Mouse (Mus musculus) mouse trophoblast stem cell (cell line): ENCODE measurements around the gene Sirpa.

Experiments
- in situ Hi-C, 2 experiments: fragments of 300-500 bp; cut with MseI, MboI; formaldehyde crosslinking; loops; 2 replicates in 1 of 2; 3 replicates in 1 of 2; pipeline ENCODE4 v1.15.1; 2025

The Sirpa gene

DNA sequence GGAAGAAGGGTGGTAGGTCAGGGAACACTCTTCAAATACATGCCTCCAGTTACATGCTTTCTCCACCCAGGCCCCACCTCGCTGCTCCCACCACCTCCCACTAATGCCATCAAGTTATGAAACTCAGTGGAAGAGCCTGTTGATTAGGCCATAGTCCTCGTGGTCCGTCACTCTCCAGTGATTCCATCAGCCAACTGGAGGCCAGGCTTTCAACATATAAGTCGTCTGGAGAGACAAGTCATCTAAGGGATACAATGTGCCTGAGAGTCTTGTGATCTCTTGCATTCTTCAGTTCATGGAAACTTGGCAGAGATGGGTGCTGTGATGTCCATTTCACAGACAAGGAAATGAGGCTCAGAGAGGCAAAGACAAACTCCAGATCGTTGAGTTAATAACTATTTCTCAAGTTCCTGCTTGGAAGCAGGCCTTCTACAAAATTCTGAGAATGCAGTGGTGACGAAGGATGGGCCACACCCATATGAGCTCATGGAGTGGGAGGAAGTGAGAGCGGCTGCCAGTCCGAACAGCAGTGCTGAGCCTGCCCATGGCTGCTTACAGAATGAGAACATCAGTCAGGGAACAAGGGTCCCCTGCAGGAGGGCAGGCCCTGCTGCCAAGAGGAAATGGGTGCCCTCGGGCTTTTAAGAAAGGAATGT lies 40.6 kb downstream of the Sirpa start:
- in situ Hi-C loops: no loop called here

DNA sequence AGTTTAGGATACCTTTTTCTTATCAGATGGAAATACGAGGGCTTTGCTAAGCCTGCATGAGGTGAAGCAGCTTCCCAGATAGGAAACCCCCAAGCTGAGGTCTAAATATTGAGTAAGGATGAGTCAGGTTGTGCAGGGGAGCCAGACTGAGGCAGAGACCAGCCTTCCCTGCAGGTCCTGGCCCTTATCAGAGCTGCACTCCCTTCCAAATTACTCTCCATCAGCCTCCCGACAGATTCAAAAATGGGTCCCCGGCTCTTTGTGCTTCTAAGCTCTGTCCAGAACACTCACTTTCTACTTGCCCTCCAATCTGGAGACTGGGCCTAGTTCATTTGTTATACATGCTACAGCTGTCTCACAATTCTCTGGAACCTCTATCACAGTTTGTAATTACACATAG lies 41.3 kb downstream of the Sirpa start:
- in situ Hi-C loops: no loop called here

DNA sequence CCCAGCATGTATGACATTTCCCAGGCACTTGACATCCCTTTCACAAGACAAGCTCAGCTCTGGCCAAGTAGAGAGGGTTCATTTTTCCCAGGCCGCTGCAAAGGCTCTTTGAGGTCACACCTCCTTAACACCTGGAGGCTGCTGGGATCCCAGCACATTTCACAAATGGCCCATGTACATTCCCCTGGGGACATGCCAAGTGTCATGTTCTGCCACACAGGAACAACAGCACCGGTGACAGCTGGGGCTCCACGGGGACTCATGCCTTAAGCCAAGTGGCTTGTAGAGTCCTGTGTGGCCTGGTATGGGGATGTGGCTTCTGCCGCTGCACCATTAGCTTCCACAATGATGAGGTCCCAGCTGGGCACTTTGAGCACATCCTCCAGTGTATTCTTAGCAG lies 60.0 kb downstream of the Sirpa start:
- in situ Hi-C loops: no loop called here

DNA sequence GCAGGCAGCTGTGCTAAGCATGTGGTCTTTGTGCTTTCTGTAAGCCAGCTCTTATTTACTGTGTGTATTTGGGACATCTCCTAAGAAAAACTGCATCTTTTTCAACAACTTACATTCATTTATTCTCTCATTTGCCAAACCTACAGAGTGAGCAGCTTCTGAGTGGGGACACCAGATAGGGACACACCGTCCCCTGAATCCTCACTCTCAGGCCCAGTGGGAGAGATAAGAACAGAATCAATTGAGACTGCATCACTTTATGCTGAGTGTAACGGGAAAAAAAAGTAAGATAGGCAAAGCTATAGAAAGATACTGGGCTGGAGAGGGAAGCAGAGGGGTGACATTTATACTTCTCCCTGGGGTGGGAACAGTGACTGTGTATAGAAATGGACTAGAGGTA lies 61.0 kb downstream of the Sirpa start:
- in situ Hi-C loops: no loop called here

DNA sequence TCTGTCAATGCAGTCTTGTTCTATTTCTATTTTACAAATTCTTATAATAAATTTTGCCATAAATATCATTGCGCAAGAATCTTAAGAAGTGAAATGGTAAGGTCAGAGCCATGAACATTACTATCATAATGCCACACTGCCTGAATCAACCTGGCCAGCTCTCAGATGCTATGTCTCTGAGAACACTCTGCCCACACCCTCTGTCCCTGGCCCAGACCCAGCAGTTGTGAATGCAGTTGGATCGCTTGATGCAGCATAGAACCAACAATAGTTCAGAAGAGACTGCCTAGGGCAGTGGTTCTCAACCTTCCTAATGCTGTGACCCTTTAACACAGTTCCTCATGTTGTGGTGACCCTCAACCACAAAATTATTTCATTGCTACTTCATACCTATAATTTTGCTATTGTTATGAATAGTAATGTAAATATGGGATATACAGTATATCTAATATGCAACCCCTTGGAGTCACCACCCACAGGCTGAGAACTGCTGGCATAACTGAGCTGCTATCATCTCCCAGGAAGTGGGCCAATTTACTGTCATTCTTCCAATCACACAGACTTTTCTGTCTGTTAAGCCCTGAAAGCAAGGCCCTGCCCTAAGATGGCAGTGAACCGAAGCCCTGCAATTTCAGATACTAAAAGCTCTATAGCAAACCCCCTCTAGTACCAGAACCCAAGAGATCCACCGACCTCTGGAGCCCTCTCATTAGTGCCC lies 61.8 kb downstream of the Sirpa start:
- in situ Hi-C loops: no loop called here

DNA sequence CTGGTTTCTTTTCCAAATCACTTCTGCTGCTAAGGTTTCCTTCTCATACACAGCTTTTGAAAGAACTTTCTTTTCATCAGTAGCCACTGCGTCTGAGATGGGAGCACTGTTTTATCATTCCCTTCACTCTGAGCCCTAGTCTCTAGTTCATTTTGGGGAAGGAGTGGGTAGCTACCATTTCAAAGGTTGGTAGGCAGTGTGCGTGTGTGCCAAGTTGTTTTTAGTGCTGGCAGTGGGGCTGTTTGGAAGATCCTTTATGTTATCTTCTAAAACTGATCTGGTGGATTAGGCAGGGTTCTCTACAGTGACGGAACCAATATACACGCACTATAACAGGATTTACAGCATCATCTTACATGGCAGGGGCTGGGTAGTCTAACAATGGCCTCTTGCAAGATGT lies 62.4 kb downstream of the Sirpa start:
- in situ Hi-C loops: no loop called here

DNA sequence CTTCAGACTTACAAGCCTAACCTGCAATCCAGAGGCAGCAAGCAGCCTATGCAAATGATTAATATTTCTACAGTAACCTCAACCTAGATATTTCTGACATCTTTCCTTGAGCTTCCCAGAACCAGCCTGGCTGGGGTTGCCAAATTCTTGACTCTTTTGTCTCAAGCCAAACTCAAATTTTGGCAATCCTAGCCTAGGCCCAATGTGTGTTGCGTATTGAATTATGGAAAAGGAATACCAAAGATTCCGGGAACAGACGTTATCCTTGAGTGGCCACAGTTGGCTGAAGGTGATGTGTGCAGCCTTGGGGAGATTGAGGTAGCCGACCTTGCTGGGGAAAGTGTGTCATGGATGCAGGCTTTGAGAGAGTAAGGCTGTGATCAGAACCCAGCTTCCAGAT lies 66.2 kb downstream of the Sirpa start:
- in situ Hi-C loops: no loop called here

DNA sequence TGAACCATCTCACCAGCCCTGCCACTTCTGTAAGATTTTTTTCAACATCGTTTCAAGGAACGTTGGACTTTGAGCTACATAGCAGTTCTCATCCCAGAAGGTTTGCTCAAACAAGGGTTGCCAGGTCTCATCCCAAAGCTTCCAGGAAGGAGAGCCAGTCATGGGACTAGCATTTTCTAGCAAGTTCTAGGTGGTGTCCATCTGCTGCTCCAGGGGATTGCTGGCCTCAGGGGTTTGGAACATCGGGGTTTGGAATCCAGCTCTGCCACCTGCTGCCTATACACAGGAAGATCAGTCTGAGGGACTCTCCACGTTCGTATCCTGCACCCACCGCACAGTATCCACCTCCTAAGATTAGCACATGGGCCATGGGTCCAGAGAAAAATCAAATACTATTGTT lies 67.4 kb downstream of the Sirpa start:
- in situ Hi-C loops: no loop called here

DNA sequence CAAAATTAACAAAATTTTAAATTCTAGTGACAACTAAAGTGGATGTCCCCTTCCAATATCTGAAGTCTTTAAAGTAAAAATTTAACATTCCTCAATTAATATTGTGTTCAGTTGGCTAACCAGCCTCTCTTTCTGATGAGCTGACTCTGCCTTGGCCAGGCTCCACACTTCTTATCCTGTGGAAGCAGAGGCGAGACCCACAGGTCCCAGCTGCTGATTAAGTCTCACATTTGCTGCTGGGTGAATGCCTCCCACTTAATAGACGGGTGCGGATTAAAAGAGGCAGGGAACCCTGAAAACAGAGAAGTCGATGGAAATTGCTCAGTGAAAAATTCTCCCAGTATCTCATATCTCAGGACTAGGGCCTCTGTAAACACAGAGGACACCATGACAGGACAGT lies 69.8 kb downstream of the Sirpa start:
- in situ Hi-C loops: no loop called here

DNA sequence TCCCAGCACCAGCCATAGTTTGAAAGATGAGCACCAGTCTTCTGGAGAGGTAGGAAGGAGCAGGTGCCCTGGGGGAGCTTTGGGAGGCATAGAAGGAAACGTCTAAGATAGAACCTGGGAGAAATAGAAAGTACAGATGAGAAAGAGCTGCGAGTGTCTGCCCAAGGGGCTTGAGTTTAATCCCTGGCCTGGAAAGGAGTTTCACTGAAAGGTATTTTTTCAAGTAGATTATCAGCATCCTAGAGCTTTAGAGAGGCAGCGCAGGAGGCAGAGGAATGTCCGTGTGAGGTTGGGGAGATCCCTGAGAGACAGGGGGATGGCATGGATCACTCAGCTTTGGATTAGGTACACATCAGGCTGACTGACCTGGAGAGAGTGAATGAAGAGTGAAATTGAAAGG lies 79.3 kb downstream of the Sirpa start:
- in situ Hi-C loops: loop anchor here in 1 of 2 experiments (10.0 kb wide), 1 partner anchor 203 kb away; no protein-coding TSS in a partner anchor

DNA sequence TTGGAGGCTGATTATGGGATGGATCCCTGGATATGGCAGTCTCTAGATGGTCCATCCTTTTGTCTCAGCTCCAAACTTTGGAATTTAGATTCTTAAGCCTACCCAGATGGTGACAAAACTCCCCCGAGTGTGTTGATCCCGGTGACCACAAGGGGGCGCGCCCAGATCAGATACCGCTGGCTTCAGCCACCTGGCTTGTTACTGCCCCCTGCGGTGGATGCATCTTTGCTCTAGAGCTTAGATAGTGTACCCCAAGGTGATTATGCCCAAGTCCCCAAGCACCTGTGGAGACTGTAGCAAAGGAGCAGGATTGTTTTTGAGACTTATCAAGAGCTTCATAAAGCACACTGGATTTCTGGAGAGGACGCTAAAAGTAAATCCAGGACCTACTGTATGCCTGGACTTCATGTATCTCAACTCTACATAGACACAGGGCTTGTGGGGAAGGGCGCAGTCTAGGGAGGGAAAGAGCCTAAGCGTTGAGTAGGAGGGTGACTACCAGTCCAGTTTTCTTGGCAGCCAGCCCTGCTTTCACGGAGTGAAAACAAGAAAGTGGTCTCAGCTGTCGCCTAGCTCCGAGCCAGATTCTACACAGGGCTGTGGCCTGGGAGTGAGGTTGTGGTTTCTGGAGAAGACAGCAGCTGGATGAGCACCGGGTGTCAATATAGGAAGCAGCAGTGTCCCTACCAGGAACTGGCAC lies 82.5 kb downstream of the Sirpa start:
- in situ Hi-C loops: loop anchor here (5.0 to 10.0 kb wide), 2 partner anchors 197 to 200 kb away; no protein-coding TSS in a partner anchor

DNA sequence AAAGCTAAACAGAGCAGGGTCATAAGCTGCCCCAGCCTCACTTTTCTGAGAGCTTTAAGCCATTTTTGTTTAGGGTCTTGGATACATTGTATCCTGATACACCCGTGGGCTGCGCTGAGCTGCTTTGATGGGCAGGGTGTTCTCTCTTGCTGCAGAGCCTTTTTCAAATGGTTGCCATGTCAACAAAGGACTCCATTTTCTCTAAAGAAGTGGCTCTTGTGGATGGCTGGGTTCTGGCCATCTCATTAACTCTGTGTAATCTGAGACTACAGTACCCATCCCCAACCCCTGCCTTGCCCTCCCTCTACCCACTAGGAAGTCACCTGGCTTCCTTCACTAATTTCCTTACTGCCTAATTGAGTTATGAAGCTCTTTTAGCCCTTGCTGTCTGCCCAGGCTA lies 85.0 kb downstream of the Sirpa start:
- in situ Hi-C loops: loop anchor here (5.0 to 10.0 kb wide), 2 partner anchors 195 to 197 kb away; no protein-coding TSS in a partner anchor

DNA sequence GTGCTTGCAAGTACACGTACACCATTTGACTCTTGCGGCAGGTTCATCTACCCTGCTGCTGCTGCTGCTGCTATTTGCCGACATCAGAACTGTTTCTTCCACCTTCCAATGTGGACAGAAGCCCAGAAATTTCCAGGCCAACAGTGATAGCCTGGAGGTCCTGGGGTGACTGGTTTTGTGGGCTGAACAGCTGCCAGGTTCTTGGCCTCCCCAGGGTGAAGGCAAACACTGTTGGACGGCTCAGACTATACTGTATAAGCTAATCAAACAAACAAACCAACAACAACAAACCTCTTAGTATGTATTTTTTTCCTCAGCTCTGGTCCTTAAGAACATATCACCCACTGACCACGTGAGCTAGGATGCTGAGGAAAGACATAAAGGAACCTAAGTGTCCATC lies 86.4 kb downstream of the Sirpa start:
- in situ Hi-C loops: loop anchor here (5.0 to 10.0 kb wide), 2 partner anchors 193 to 196 kb away; no protein-coding TSS in a partner anchor

DNA sequence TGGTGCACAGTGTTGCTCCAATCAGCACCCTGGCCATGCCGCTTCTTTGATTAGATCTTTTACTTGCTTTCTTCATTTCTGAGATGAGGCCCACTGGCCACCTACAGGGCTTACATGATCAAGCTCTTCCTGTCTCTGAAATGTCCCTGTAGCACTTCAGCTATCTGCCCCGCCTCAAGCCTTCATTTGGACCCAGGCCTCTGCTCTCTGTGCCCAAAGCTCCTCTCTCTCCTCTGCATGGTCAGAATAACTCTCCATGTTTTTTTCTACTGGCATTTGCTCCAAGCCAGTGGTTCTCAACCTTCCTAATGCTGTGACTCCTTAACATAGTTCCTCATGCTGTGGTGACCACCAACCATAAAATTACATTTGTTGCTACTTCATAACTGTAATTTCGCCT lies 87.6 kb downstream of the Sirpa start:
- in situ Hi-C loops: no loop called here
